In genomic region chr7:143583956-143584355, GRCm38 (mm10) we compare ENCODE assay signal across 9 mouse cellular contexts. TPM values are rescaled to one million over a fixed set of nuclear protein-coding genes. Genes with fewer than 3 reads are reported as not detected.
DNase-seq lines count a peak whose midpoint lies in the region.
"Had no signal": no experiment of that assay in that cellular context is flagged by ENCODE, and none has a peak within 500 bp of the region (broad histone marks: within the 10 kb centered on the region; RNA-seq: fewer than 3 reads in every experiment).

No protein-coding gene starts in this region.

- H3K9me3 ChIP-seq in limb, embryonic 10.5 days (replicated peaks), result no peaks in the 10 kb centered on the region

- H3K36me3 ChIP-seq in limb, embryonic 10.5 days, result peaks cover 98% of the 10 kb centered on the region

- H3K27ac ChIP-seq in limb, embryonic 10.5 days, result no peak overlapping the region

- intact Hi-C loops in heart, postnatal 10 days (cut with DNase I), result loop anchor here (1.0 to 5.0 kb wide), 3 partner anchors 112 to 178 kb away; no protein-coding TSS in a partner anchor

- DNase-seq in layer of hippocampus, adult 11-12 months (ENCODE audit: low spot score), result peak; percentile 32
- DNase-seq in layer of hippocampus, adult 9-11 months, result no peak
- peak; percentile 81 for DNase-seq in NIH3T3 (ENCODE audit: low read depth)
- peak; percentile 60 to 83 for DNase-seq in cerebellum, postnatal 14 days
- DNase-seq in heart, postnatal 10 days, result peak; percentile 54 to 82
- peak; percentile 68 for DNase-seq in limb, embryonic 10.5 days (ENCODE audit: low spot score)
- peak; percentile 54 for DNase-seq in ovary, adult 18-20 months (ENCODE audit: low spot score)
- peak; percentile 80 for DNase-seq in thymus, postnatal 14 days

- no peaks in the 10 kb centered on the region for H3K4me1 ChIP-seq in limb, embryonic 10.5 days

- H3K4me3 ChIP-seq in limb, embryonic 10.5 days, result no peak overlapping the region

- WGBS in limb, embryonic 10.5 days, result 48% methylated on average over 3 of the region's 3 CpGs

- H3K27me3 ChIP-seq in limb, embryonic 10.5 days (ENCODE audit: low read depth, poor library complexity, severe bottlenecking), result no peaks in the 10 kb centered on the region

RNA-seq across cellular contexts. Expression of gene Cars, which starts 15.9 kb away (rescaled TPM):
- total RNA-seq in heart, postnatal 10 days (2021), result 10 to 100 TPM; 20.3 to 26.8 TPM
- 79.2 and 88.3 TPM in 2 replicates for polyA plus RNA-seq in limb, embryonic 10.5 days (2016; fragmentation: Nextera tagmentation; extraction: Ambion mirVana)

RNA-seq across cellular contexts. Expression of gene Nap1l4, which starts 35.0 kb away (rescaled TPM):
- total RNA-seq in heart, postnatal 10 days (2021), result 100 to 1,000 TPM; 192 to 197 TPM
- polyA plus RNA-seq in limb, embryonic 10.5 days (2016; fragmentation: Nextera tagmentation; extraction: Ambion mirVana), result 385 and 410 TPM in 2 replicates

RNA-seq across cellular contexts. Expression of gene Tnfrsf26, which starts 44.6 kb away (rescaled TPM):
- total RNA-seq in heart, postnatal 10 days (2021), result 1 to 10 TPM; 1.0 to 1.1 TPM
- 0.09 and 0.20 TPM in 2 replicates for polyA plus RNA-seq in limb, embryonic 10.5 days (2016; fragmentation: Nextera tagmentation; extraction: Ambion mirVana)
- polyA plus RNA-seq: neural tube, embryonic 14.5 days had no signal
